10 mouse cellular contexts compared by ENCODE assay signal in genomic region chr16:77636497-77636896, GRCm38 (mm10). TPM values are rescaled to one million over a fixed set of nuclear protein-coding genes. Genes with fewer than 3 reads are reported as not detected.
A peak's percentile ranks its signal among the peaks of the same experiment; 100 is the strongest.
DNase-seq lines count a peak whose midpoint lies in the region; ATAC-seq and TF ChIP-seq lines count a peak whose summit lies in the region.
"Had no signal": no experiment of that assay in that cellular context is flagged by ENCODE, and none has a peak within 500 bp of the region (broad histone marks: within the 10 kb centered on the region; RNA-seq: fewer than 3 reads in every experiment).

No protein-coding gene starts in this region.

- 28% methylated on average over 6 of the region's 6 CpGs for WGBS in lung, embryonic 14.5 days
- 19% methylated on average over 6 of the region's 6 CpGs for WGBS in embryonic facial prominence, embryonic 15.5 days
- WGBS in hindbrain, embryonic 15.5 days: 27% methylated on average over 6 of the region's 6 CpGs
- WGBS in neural tube, embryonic 13.5 days: 11% methylated on average over 6 of the region's 6 CpGs

- no peaks in the 10 kb centered on the region for H3K9me3 ChIP-seq in lung, embryonic 14.5 days (ENCODE audit: low read depth, low read length)
- H3K9me3 ChIP-seq in embryonic facial prominence, embryonic 15.5 days (replicated peaks): no peaks in the 10 kb centered on the region
- no peaks in the 10 kb centered on the region for H3K9me3 ChIP-seq in hindbrain, embryonic 15.5 days
- H3K9me3 ChIP-seq in neural tube, embryonic 13.5 days: no peaks in the 10 kb centered on the region

- peak; percentile 88 for DNase-seq in lung, embryonic 14.5 days
- DNase-seq in lung, postnatal 14 days: no peak
- DNase-seq in liver: no peak
- no peak for DNase-seq in left cerebral cortex, adult 18-20 months (ENCODE audit: low spot score in 2 of 2)

- peak overlapping the region; percentile 56 for H3K27ac ChIP-seq in lung, embryonic 14.5 days (ENCODE audit: low read depth)
- peak overlapping the region; percentile 80 for H3K27ac ChIP-seq in embryonic facial prominence, embryonic 15.5 days (replicated peaks)
- peak overlapping the region; percentile 71 for H3K27ac ChIP-seq in hindbrain, embryonic 15.5 days (replicated peaks)
- peak overlapping the region; percentile 90 for H3K27ac ChIP-seq in neural tube, embryonic 13.5 days (replicated peaks)

- H3K36me3 ChIP-seq in lung, embryonic 14.5 days (ENCODE audit: insufficient read depth): no peaks in the 10 kb centered on the region
- H3K36me3 ChIP-seq in embryonic facial prominence, embryonic 15.5 days: no peaks in the 10 kb centered on the region
- H3K36me3 ChIP-seq in hindbrain, embryonic 15.5 days: no peaks in the 10 kb centered on the region
- H3K36me3 ChIP-seq in neural tube, embryonic 13.5 days: no peaks in the 10 kb centered on the region

- H3K4me2 ChIP-seq in lung, embryonic 14.5 days: peak overlapping the region; percentile 1; the same call in 1 of the 2 replicates
- 0 out of 2 replicates have a peak overlapping the region, but pooled peaks have one; percentile 24 for H3K4me2 ChIP-seq in embryonic facial prominence, embryonic 15.5 days (replicated peaks)
- H3K4me2 ChIP-seq in hindbrain, embryonic 15.5 days: no peak overlapping the region
- peak overlapping the region; percentile 20 for H3K4me2 ChIP-seq in neural tube, embryonic 13.5 days

- no peak overlapping the region for H3K9ac ChIP-seq in lung, embryonic 14.5 days
- no peak overlapping the region for H3K9ac ChIP-seq in embryonic facial prominence, embryonic 15.5 days
- H3K9ac ChIP-seq in hindbrain, embryonic 15.5 days: 0 out of 2 replicates have a peak overlapping the region, but pooled peaks have one; percentile 22
- H3K9ac ChIP-seq in neural tube, embryonic 13.5 days: peak overlapping the region; percentile 53

- peak; percentile 93 for ATAC-seq in lung, embryonic 14.5 days (ENCODE audit: insufficient read depth)
- ATAC-seq in embryonic facial prominence, embryonic 15.5 days (ENCODE audit: insufficient number of reproducible peaks, low FRiP score, low TSS enrichment, low read depth): peak; percentile 34; the same call in 1 of the 2 replicates
- 0 out of 2 replicates have a peak, but pooled peaks have one; percentile 35 for ATAC-seq in hindbrain, embryonic 15.5 days (ENCODE audit: low FRiP score, low read depth)
- peak; percentile 60 for ATAC-seq in neural tube, embryonic 13.5 days (ENCODE audit: low read depth)
- no peak for ATAC-seq in CD4-positive, CD25-positive, alpha-beta regulatory T cell, adult 4 months

- H3K27me3 ChIP-seq in lung, embryonic 14.5 days (ENCODE audit: insufficient read depth, low read length): no peaks in the 10 kb centered on the region
- no peaks in the 10 kb centered on the region for H3K27me3 ChIP-seq in embryonic facial prominence, embryonic 15.5 days
- H3K27me3 ChIP-seq in hindbrain, embryonic 15.5 days: no peaks in the 10 kb centered on the region
- no peaks in the 10 kb centered on the region for H3K27me3 ChIP-seq in neural tube, embryonic 13.5 days

- H3K4me1 ChIP-seq in lung, embryonic 14.5 days (ENCODE audit: insufficient read depth): no peaks in the 10 kb centered on the region
- no peaks in the 10 kb centered on the region for H3K4me1 ChIP-seq in embryonic facial prominence, embryonic 15.5 days
- peaks cover 12% of the 10 kb centered on the region; the same call in 1 of the 2 replicates for H3K4me1 ChIP-seq in hindbrain, embryonic 15.5 days (replicated peaks)
- H3K4me1 ChIP-seq in neural tube, embryonic 13.5 days (replicated peaks): peaks cover 22% of the 10 kb centered on the region

- no peak overlapping the region for H3K4me3 ChIP-seq in lung, embryonic 14.5 days (ENCODE audit: low read depth, low read length)
- no peak overlapping the region for H3K4me3 ChIP-seq in embryonic facial prominence, embryonic 15.5 days (replicated peaks)
- no peak overlapping the region for H3K4me3 ChIP-seq in hindbrain, embryonic 15.5 days
- no peak overlapping the region for H3K4me3 ChIP-seq in neural tube, embryonic 13.5 days

- TF ChIP-seq CTCF in lung, embryonic 14.5 days (IDR thresholded peaks at IDR 0.05; ENCODE audit: low read depth): no peak

RNA-seq across cellular contexts. Expression of gene Gm11146, which starts 34.6 kb away (rescaled TPM):
- polyA plus RNA-seq in lung, embryonic 14.5 days (2014; fragmentation: Nextera tagmentation; extraction: Ambion mirVana): not detected in 2 replicates
- not detected in 2 replicates for polyA plus RNA-seq in embryonic facial prominence, embryonic 15.5 days (2015; fragmentation: Nextera tagmentation; extraction: Ambion mirVana)
- not detected in 2 replicates for polyA plus RNA-seq in hindbrain, embryonic 15.5 days (2015; fragmentation: Nextera tagmentation; extraction: Ambion mirVana)
- not detected in 2 replicates for polyA plus RNA-seq in neural tube, embryonic 13.5 days (2015; fragmentation: Nextera tagmentation; extraction: Ambion mirVana)
- not detected for polyA plus RNA-seq in CD4-positive, CD25-positive, alpha-beta regulatory T cell, adult 4 months (2017; shearing (Covaris generic))
- total RNA-seq in left cerebral cortex, adult 18-20 months (2021): not detected
- total RNA-seq: layer of hippocampus, postnatal 10 days had no signal
- polyA plus RNA-seq: cortical plate, adult 2 months had no signal

Comparison
In these comparisons a context has a peak if more than half of its experiments do, and no peak if none do; other contexts are left out.
1. H3K9ac ChIP-seq: peak in hindbrain, embryonic 15.5 days (single experiment) and neural tube, embryonic 13.5 days (single experiment); none in lung, embryonic 14.5 days (single experiment) and embryonic facial prominence, embryonic 15.5 days (single experiment).
2. Peak in every context shown above with its lines, with median percentiles within 50 percentile points of each other: H3K27ac ChIP-seq.